In genomic region chr19:50441099-50441498, GRCm38 (mm10) we compare ENCODE assay signal across 11 mouse cellular contexts.
DNase-seq lines count a peak whose midpoint lies in the region; ATAC-seq lines count a peak whose summit lies in the region.
"Had no signal": no experiment of that assay in that cellular context is flagged by ENCODE, and none has a peak within 500 bp of the region (broad histone marks: within the 10 kb centered on the region; RNA-seq: fewer than 3 reads in every experiment).

No protein-coding gene starts in this region.

- no peaks in the 10 kb centered on the region for H3K27me3 ChIP-seq in neural tube, embryonic 11.5 days (ENCODE audit: control insufficient read depth, insufficient read depth, low read length)
- no peaks in the 10 kb centered on the region for H3K27me3 ChIP-seq in midbrain, embryonic 13.5 days

- peak; percentile 41 for DNase-seq in embryo, embryonic 10.5 days (ENCODE audit: low spot score)
- no peak for DNase-seq in embryo, embryonic 9.5 days (ENCODE audit: extremely low spot score)
- DNase-seq in neural tube, embryonic 11.5 days (ENCODE audit: low spot score): peak; percentile 23
- no peak for DNase-seq in neural tube, embryonic 10.5 days (ENCODE audit: extremely low spot score, low spot score)
- no peak for DNase-seq in lung, postnatal 36 days
- DNase-seq in layer of hippocampus, adult 18-20 months (ENCODE audit: low spot score in 2 of 2): no peak
- DNase-seq in left cerebral cortex, postnatal 10 days (ENCODE audit: extremely low spot score in 1 of 2, low spot score in 2 of 2): no peak
- DNase-seq: gastrocnemius, postnatal 25 days; layer of hippocampus, adult 9-11 months had no signal

- no peak overlapping the region for H3K27ac ChIP-seq in neural tube, embryonic 11.5 days (ENCODE audit: low read depth, low read length)
- peak overlapping the region; percentile 44; the same call in 1 of the 2 replicates for H3K27ac ChIP-seq in midbrain, embryonic 13.5 days
- H3K27ac ChIP-seq: macrophage had no signal

- no peak overlapping the region for H3K4me3 ChIP-seq in neural tube, embryonic 11.5 days (ENCODE audit: low read depth, low read length)
- no peak overlapping the region for H3K4me3 ChIP-seq in midbrain, embryonic 13.5 days (replicated peaks)

- ATAC-seq in neural tube, embryonic 11.5 days (ENCODE audit: insufficient read depth, low FRiP score, low TSS enrichment): peak; percentile 48
- peak; percentile 29; the same call in 1 of the 2 replicates for ATAC-seq in midbrain, embryonic 13.5 days

- no peak overlapping the region for H3K9ac ChIP-seq in neural tube, embryonic 11.5 days (ENCODE audit: low read length)
- H3K9ac ChIP-seq in midbrain, embryonic 13.5 days (replicated peaks): no peak overlapping the region

- H3K9me3 ChIP-seq in neural tube, embryonic 11.5 days (ENCODE audit: control insufficient read depth, low read length): no peaks in the 10 kb centered on the region
- H3K9me3 ChIP-seq in midbrain, embryonic 13.5 days: no peaks in the 10 kb centered on the region

- no peak overlapping the region; the same call in 1 of the 2 replicates for H3K4me2 ChIP-seq in neural tube, embryonic 11.5 days (ENCODE audit: low read depth)
- peak overlapping the region; percentile 53 for H3K4me2 ChIP-seq in midbrain, embryonic 13.5 days (replicated peaks)

- H3K4me1 ChIP-seq in neural tube, embryonic 11.5 days (ENCODE audit: control insufficient read depth, insufficient read depth, low read length): peaks cover 7% of the 10 kb centered on the region; the same call in 1 of the 2 replicates
- peaks cover 37% of the 10 kb centered on the region for H3K4me1 ChIP-seq in midbrain, embryonic 13.5 days (replicated peaks)

- H3K36me3 ChIP-seq in neural tube, embryonic 11.5 days (ENCODE audit: control insufficient read depth, insufficient read depth, low read length): no peaks in the 10 kb centered on the region
- H3K36me3 ChIP-seq in midbrain, embryonic 13.5 days: no peaks in the 10 kb centered on the region

- intact Hi-C loops in left cerebral cortex, postnatal 10 days (cut with DNase I): no loop called here

- whole genome bisulfite sequencing in neural tube, embryonic 11.5 days: 18% methylated on average over 4 of the region's 4 CpGs
- 3% methylated on average over 4 of the region's 4 CpGs for WGBS in midbrain, embryonic 13.5 days

Comparison
In these comparisons a context has a peak if more than half of its experiments do, and no peak if none do; other contexts are left out.
1. DNase-seq: peak in embryo, embryonic 10.5 days (single experiment) and neural tube, embryonic 11.5 days (single experiment); none in embryo, embryonic 9.5 days (single experiment), neural tube, embryonic 10.5 days (single experiment), lung, postnatal 36 days (single experiment), layer of hippocampus, adult 18-20 months (0 of 2) and left cerebral cortex, postnatal 10 days (0 of 2).